Mouse (Mus musculus) monocyte, adult 2 months (primary cell): Measurements from ENCODE around the gene Net1.
"Not testable (repeated sequence)": the region's sequence is repeated elsewhere in the genome, so short reads cannot be mapped to it uniquely, and the experiment has no call there.

ENCODE experiments used
- DNase-seq, 2 experiments: peaks; one replicate each; pipeline ENCODE4 v3.0.0; 2022; ENCODE audit warnings: low spot score in 2 of 2, low read depth in 1 of 2

The Net1 gene

GRCm38 (mm10) chr13:3833644-3834043 lies 84.4 kb downstream of the Net1 start:
- DNase-seq: not testable (repeated sequence)

DNA sequence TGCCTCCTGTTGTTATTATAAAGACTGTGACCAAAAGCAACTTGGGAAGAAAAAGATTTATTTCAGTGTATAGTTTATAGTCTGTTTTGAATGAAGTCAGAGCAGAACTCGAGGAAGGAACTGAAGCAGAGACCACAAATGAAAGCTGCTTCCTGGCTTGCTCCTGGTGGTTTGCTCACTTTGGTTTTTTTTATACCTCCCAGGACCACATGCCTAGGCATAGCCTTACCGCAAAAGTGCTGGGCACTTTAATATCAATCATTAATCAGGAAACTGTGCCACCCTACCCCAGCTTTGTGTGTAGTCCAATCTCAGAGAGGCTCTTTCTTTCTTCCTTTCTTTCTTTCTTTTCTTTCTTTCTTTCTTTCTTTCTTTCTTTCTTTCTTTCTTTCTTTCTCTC lies 85.6 kb downstream of the Net1 start:
- DNase-seq: no peak
